Mouse (Mus musculus) brain, embryonic 18.5 days (tissue): ENCODE measurements around the gene Gm43518.

Source experiments
- DNase-seq: peaks from one replicate; pipeline ENCODE4 v3.0.0-alpha.2; 2012; ENCODE audit warnings: low read depth, low spot score

Gene Gm43518

GRCm38 (mm10) chr5:123978131-123978530, 50.9 kb downstream of the Gm43518 start:
- no peak for DNase-seq

- DNase-seq = no peak
These were observed 52.2 kb downstream of the Gm43518 start for GRCm38 (mm10) chr5:123979221-123979979.

DNA sequence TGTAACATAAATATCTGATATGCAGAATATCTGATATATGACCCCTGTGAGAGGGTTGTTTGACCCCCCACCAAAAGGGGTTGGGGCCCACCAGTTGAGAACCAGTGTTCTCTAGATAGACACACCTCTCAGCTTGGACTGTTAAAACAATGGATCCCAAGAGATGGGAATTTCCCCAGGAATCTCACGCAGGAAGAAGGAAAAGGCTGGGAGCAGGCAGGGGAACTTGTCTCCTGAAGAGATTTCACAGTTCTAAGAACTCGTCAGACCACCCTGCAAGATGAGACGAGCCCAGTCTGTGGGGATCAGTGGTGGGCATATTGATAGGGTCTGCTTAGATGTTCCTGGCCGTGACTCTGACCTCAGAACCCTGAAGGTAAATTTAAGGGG, 52.8 kb downstream of the Gm43518 start:
- no peak for DNase-seq

DNA sequence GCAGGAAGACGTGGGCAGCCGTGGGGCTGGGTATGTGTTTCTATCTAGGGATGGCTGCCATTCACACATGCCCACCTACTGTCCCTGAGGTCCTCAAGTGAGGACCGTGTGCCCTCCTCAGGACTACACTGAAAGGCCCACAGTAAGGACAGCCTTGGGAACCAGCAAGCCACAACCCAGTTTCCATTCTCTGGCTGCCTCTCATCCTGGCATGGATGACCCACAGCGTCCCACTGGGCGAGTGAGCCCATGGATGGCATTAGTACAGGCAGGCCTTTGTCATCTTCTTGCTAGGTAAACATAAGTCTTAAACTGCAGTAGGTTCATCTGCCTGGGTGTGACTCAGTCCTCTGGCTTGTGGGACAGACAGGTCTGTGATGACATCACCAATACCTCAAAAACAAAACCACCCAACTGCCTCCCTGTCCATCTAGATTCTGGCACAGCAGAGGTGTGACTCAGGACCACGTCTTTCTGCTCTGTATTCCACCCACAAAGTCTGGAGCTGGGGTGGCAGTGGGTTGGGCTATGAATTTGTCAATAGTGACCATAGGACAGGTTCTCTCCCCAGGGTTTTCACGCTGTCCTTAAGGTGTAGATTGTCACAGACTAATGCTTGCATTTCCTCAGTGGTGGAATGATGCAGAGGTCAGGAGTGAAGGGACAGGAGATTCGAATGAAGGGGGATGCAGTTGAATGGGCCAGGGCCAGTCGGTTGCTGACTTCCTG, 53.5 kb downstream of the Gm43518 start:
- DNase-seq = no peak

- no peak for DNase-seq
These were observed 54.0 kb downstream of the Gm43518 start for GRCm38 (mm10) chr5:123981250-123981554.

DNA sequence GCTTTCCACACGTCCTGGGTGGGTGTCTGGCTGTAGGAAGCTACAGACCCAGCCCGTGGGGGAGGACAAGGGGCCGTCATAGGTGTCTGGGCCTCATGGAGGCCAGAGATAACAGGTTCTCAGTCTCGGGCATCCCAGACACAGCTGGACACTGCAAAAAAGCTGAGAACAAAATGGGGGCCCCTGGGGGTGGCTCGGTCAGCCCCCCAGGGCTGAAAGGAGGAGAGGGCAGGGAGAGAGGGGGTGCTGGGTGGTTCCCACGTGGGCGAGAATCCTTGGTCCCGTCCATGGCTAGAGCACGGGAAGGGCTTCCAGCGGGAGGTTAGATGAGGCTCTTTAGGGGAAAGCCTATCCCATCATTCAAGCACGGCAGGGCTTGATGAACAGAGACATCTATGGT, 55.6 kb downstream of the Gm43518 start:
- DNase-seq = no peak

DNA sequence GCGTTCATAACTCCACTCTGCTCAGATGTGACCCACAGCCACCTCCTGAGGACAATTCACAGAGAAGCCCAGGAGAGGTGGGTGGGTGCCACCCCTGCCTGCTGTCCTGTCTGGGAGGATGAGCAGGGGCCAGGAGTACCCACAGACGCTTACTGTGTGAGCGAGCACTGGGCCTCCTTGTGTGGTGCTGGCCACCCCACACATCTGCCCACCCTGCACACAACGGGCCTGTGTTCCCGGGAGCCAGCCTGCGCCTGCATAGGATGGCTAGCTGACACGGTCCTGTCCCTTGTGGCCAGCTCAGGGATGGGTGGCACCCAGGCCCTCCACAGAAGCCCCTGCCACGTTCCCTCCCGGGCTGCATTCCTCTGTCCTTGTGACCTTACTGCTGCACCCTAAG, 58.2 kb downstream of the Gm43518 start:
- DNase-seq = no peak

DNA sequence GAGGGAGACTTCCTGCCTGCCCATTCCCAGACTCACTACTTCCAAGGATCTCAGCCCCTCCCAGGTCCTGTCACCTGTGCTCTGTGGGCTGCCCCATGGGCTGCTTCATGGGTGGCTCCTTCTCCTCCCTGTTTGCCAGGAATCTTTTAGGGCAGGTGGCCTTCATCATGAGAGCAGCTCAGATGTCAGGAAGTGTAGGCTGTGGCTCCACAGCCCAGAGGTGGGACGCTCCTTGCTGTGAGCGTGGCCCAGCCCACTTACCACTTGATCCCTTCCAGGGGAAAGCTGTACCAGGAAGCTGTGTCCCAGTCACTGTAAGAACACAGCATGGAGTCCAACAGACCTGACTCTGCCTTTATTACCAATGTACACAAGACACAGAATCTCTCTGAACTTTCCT, 59.7 kb downstream of the Gm43518 start:
- no peak for DNase-seq

- DNase-seq = no peak
These were observed 60.3 kb downstream of the Gm43518 start for GRCm38 (mm10) chr5:123987511-123987910.
